Mouse (Mus musculus) urinary bladder, postnatal 36 days (tissue): ENCODE measurements around the gene Prkx.

ENCODE experiments used
- DNase-seq, 2 experiments: peaks; one replicate each; pipeline ENCODE4 v3.0.0; 2022; ENCODE audit warnings: low spot score in 2 of 2, mixed read lengths in 1 of 2

The Prkx gene

DNA sequence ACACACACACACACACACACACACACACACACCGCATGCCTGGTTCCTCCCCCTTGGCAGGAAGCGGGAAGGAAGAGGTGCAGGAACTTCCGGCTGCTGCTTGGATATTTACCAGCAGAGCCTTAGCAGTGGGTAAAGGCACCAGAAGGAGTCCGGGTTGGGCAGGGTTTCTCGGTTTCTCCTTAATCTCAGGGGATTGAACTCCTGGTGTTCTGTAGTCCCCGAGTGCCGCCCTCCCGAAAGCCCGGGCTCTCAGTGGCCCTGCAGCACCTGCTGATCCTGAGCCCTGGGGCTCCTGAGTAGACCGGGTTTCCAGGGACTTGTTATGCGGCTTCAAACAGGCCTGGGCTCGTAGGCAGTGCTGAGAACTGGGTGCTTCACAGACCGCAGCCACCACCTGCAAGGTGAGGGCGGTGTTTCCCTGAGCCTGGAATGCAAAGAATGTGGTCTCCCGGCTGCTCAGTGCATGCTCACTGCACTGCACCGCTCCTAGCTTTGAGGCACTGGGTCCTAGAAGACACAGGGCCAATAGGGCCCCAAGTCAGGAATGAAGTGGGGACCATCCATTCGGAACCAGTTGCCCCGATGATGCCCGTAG is at the start of gene Prkx:
Gene Prkx (minus strand): TSS at position 41 of the 598 bp plus-strand sequence.
- DNase-seq: peak; percentile 48 to 58

DNA sequence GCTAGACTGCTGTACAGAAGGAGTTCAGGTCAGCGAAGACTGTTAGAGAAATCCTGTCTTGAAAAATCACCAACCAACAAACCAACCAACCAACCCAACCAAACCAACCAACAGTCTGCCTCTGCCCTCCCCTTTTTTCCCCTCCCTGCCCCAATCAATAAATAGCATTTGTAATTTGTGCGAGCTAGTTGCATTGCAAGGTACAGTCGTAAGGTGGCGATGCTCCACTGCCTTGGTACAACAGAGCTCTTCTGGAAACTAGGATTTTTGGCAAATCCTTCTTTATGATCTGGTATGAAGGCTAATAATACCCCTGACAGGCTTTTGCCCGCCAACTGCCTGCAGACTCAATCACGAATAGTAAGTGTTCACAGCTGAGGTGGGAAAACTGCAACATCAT is 16.0 kb upstream of the Prkx start:
- no peak for DNase-seq

DNA sequence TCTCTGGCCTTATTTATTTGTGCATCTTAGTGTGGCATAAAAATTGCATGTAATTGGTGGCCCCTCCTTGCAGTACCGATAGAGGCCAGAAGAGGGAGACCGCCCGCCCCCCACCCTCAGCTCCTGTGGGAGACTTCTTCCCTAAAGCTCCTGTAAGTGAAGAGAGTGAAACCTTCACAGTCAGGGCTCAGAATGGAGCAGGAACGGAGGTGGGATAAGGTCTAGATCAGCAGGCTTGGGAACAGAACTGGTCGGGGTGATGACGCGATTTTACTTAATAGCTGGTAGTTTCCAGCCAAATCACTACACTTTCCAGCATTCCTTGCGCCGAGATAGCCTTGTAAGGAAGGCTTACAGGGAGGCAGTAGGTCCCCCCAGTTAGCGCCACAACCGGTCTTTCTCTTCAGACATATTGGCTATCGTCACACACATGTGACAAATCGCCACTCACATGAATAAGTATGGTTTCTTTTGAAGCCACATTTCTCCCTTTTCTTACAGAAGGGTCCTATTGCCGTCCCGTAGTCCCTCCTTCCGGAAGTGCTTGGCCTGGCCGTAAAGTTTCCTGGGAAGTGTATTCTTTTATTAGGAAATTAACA is 14.6 kb upstream of the Prkx start:
- DNase-seq: peak; percentile 35 to 59

DNA sequence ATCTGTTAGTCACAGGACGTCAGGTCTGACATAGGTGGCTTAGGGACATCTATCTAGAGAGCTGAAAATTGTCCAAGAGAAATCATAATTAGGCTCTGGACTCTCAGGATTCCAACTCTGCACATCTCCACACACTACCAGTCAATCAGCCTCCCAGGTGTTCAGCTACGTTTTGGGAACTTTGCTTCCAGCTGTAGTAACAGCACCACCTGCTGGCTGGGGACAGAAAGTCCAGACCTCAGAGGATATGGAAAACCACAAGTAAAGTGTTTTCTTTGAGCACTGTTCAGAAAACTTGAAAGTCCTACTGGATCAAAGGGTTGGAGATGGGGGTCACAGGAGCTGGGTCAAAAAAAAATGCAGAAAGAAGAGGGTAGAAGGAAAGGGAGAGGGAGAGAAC is 12.5 kb upstream of the Prkx start:
- DNase-seq: peak; percentile 8 to 19

DNA sequence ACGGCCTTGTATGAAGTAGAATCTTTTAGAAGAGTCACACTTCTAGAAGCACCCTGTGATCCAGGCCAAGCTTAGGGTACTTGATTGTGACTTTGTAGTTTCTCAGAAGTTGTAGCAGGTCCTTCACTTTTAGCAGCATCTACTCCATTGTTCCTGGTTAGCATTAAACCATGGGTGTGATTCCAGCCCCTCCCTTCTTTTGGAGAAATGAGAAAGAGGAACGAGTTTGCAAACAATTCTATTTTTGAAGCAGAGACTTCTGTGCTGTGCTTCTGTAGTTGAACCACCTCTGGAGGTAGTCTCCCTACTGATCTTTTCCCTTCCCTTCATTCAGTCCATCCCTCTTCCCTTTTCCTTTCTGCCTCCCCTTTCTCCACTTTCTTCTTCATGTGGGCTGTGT is 6.2 kb upstream of the Prkx start:
- no peak for DNase-seq

DNA sequence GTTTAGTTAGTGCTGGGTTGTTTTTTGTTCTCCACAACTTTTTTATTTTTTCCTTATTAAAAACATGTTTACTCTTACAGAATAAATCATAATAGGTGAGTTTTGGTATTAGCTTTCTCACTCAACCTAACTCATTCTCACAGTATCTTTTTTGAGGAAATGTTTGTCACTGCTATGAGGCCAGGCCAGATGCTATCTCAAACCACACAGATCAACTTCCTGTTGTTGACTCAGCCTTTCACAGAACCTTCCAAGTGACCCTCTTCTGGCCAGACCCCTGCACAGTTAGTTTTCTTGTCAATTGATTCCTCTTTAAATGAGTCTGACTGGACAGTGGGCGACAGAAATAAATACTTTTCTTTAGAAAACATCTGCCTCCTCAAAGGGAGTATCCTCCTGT is 5.5 kb upstream of the Prkx start:
- DNase-seq: no peak

DNA sequence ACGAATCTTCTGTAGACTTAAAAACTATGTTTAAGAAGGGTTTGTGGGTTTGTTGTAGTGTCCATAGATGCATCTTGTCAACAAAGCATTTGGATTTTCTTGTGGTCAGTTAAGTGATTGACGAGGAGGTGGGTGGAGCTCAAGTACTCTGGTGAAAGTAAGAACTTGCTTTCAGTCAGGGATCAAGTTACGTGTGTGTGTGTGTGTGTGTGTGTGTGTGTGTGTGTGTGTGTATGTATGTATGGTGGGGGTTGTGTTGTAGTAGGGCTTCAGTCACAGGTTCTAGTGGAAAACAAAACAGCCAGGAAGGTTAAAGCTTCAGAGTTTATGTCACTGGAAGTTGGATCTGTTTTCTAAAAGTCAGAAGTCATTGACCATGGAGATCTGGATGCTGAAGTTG is 3.5 kb upstream of the Prkx start:
- no peak for DNase-seq

DNA sequence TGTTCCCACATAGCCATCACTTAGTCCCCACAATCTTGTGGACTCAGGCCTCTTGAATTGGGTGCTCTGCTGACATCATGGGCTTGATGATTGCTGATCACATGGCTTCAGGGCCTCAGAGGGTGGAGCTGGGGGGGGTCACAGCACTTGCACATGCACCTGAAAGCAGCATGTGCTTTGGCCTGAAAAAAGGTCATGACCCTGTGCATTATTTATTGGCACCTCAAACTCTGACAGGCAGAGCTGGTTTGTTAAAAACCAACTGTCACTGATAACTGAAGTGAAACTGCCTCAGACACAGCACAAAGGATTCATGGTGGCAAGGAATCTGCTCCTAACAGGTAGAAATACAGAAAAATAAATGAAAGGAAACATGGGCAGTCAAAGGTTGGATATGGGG is 1.7 kb upstream of the Prkx start:
- no peak for DNase-seq

DNA sequence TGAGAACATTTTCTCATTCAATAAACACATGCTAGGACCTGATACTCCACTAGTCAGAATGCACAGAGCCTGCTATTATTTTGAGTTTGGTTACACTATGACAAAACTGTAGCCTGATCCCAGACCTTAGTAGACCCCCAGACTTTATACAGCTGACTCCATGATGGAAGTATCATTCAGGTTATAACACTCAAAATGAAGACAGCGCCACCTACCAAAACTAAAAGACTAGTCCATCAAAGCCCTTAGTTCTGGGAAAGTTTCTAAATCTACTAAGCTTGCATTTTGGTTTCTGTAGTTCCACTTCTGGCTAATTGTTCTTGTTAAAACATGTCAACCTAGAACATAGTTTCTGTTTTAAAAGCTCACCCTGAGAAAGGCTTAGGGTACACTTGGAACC is 838 bp upstream of the Prkx start:
- no peak for DNase-seq

DNA sequence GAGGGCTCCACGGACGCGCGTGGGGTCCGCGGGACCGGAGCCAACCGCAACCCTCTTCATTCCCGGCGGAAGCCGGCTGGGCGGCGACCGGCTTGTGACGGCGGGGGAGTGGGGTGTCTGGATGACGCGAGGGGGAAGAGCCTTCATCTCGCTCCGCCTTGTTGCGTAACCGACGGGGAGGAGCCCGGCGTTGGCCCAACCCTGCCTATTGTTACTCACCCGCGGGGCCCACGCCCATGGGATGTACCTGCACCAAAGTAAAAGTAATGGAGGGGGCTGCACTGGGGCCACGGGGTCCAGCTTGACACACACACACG is 262 bp downstream of the Prkx start:
- peak; percentile 85 to 89 for DNase-seq

DNA sequence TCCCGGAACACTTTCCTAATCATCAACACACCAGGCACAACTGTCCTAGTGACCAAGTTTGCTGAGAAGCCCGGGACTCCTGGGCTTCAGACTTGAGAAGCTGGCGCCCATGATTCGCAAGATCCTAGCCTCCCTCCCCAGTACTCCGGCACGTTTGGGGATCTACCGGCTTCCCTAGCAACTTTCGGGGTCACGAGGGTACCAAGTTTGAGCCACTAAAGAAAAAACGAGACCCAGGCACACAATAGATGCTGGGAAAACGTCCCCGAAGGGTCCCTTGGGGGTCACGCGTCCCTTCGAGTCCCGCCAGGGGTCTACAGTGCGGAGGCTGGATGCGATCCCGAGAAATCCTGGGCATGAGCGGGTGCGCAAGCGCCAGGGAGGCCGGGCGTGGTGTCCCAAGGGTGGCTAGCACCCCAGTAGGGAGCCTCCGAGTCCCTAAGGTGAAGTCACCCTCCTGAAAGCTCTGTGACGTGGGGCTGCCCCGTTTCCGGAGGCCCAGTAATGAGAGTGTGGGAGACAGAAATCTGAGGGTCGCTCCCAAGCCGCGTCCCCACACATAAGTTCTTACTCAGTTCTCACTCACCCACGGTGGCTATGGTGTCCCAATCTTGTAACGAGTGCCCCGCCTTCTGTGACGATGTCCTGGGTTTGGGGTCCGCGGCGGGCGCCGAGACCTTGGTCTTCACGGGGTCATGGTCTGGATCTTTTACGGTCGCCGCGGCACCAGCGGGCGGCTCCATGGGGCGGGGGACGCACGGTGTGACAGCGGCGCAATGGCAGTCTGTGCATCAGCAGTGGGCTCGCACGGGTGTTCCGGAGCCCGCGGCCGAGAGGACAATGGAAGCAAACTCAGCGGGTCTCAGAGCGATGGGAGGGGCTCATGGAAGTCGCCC is 868 bp downstream of the Prkx start:
- DNase-seq: peak; percentile 1 to 10

DNA sequence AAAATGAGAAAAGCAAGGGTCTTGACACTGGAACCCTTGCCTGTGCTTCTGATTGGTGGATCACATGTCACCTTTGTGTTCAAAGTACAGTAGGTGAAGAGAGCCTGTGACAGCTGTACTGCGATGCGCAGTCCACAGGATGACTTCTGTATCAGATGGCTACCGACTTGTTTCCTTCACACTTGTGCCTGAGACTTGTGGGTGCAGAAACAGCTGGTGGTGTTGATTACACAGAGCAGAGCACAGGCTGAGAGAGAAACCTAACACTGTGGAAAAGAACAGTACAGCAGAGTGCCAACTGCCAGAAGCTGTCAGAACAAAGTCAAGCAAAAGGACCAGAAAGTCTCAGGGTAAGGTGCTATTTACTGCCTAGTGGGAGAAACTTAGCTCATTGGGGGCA is 7.4 kb downstream of the Prkx start:
- no peak for DNase-seq

DNA sequence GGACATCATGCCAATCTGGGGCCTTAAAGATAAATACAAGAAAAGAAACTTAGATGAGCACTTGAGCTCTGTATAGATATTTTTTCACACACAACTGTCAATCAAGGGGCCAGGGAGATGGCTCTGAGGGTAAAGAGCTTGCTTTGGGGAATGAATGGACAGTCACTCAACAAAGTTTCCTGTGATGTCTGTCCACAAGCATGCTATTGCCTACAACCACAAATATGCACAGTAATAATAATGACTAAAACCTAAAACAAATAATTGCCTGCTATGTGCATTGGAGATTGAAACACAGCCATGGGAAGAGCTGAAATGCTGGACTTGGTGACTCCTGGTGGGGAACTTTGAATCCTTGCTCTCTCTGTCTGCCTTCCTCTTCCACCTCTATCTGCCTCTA is 9.7 kb downstream of the Prkx start:
- DNase-seq: no peak

DNA sequence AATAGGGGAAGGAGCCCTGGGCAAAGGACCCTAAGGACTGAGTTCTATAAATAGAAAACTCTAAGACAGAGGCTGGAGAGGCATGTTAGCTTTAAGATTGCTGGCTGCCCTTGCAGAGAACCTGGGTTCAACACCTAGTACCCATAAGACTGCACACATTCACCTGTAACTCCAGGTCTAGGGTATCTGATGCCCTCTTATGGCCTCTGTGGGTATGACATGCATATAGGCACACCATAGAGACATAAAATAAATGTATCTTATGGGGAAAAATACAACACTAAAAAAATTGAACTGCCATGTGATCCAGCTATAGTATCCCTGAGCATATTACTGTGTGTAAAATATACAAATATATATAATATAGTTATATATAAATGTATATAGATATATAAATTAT is 18.3 kb downstream of the Prkx start:
- no peak for DNase-seq

DNA sequence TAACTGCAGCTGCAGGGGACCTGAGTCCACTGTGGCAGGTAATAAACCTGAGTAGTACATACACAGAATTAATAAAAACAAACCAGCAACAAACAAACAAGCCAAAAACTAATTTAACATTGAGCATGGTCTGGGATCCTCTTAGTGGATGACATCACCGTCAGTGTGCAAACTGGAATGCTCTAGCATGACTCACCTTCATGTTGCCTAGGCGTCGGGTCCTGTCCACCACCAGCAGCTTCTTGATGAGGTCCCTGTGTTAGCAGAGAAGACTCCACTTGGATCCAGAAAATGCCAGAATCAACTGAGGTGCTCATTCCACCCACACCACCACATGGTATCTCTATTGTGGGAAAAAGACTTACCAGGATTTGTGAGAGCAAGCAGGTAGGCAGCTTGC is 30.9 kb downstream of the Prkx start:
- no peak for DNase-seq

DNA sequence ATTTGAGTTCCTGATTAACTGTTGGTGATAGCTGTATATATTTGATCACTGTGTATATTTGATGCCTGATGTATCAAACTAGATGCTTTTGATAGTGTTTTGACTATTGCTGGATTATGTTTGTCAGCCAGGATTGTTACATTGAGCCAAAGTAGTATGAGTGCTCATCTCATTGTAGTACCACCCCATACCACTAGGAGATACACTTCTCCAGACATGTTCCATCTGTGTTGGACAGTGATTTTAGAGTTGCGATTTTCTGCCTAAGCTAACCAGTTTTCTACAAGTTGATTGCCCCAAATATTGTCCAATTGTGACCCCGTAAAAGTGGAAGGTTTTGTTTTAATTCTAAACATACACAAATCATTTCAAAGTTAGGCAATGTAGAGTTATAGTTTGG is 51.8 kb downstream of the Prkx start:
- DNase-seq: no peak

DNA sequence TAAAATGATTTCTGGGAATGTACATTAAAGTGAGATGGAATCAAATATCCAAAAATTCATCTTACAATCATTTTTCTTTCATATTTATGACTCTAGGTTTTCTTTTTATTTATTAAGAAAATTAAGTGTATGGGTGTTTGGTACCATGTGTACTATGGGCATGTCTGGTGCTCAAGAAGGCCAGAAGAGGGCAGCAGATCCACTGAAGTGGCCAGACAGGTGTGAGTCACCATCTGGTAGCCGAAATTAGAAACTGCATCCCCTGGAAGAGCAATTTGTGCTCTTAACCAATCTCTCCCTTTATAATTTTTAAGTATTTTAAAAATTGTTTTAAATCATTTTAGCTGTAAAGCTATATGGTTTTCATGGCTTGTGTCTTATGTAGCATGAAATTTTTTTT is 54.7 kb downstream of the Prkx start:
- peak in 1 of 2 experiments; percentile 21 for DNase-seq

DNA sequence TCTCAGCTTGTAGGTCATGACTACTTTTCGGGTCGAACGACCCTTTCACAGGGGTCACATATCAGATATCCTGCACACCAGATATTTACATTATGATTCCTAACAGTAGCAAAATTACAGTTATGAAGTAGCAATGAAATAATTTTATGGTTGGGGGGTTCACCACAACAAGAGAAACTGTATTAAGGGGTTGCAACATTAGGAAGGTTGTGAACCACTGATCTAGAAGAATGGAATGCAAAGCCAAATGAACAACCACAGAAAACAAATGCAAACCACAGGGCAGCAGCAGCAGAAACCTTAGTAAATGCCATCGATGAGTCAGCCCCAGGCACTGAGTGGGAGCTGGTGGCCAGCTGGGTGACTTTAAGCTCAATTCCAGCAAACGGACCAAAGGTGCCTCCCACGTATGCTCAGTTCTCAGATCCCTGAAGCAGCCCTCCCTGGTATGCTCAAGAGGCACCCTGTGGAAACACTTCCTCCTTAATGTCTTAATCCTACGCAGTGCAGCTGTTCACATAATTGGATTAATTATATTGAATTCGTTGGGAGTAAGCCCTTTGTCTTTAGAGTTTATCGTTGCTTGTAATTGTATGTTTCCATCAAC is 62.0 kb downstream of the Prkx start:
- DNase-seq: no peak

DNA sequence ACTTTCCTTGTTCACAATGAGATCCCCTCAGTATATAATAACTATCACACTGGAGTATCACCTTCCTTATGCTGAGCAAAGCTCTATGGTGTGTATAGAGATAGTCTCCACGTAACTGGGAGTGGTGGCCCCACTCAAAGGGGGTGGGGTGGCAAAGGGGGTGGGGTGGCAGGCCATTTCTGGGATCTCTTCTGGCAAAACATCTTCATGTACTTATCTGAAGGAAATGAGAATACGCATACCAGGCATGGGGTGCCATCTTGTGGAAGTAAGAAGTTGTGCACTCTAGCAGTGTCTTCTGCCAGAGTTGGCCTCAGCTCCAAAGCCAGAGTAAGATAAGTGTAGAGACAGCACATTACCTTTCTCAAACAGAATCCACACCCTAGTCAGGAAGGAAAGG is 75.8 kb downstream of the Prkx start:
- peak; percentile 2 to 4 for DNase-seq
